Mouse (Mus musculus) ES-E14 (cell line): ENCODE data around the gene Mettl17.

ENCODE experiments used
- CHD2 ChIP-seq: IDR thresholded peaks from 2 replicates; pipeline ENCODE4 v1.6.1; 2014; ENCODE audit warnings: mild to moderate bottlenecking, low read depth, low read length, inconsistent platforms
- HCFC1 ChIP-seq: IDR thresholded peaks from 2 replicates; pipeline ENCODE4 v1.6.1; 2012; ENCODE audit warnings: low read length, inconsistent platforms, borderline replicate concordance; ENCODE audit not compliant: insufficient read depth
- ZC3H11A ChIP-seq: IDR thresholded peaks from 2 replicates; pipeline ENCODE4 v1.6.1; 2012; ENCODE audit warnings: low read depth, mild to moderate bottlenecking, inconsistent platforms, low read length, borderline replicate concordance
- ZNF384 ChIP-seq: IDR thresholded peaks from 2 replicates; pipeline ENCODE4 v1.6.1; 2012; ENCODE audit warnings: low read depth, low read length, inconsistent platforms

GRCm38 (mm10) chr14:51893809-51894208 lies 9.2 kb downstream of the Mettl17 start:
- TF ChIP-seq HCFC1 (no peak), ZNF384 (no peak), ZC3H11A (no peak), CHD2 (no peak)
